Mouse (Mus musculus) brain, embryonic 14.5 days (tissue): ENCODE data around the gene Ankrd39. TPM values are rescaled to one million over a fixed set of nuclear protein-coding genes. Genes with fewer than 3 reads are reported as not detected.

Source experiments
- DNase-seq: peaks from one replicate; pipeline ENCODE4 v3.0.0-alpha.2; 2011; ENCODE audit warnings: low read depth
- CTCF ChIP-seq: fragments of 200-500 bp; IDR thresholded peaks from 2 replicates; pipeline ENCODE4 v1.5.1; 2012; ENCODE audit warnings: inconsistent platforms, mild to moderate bottlenecking, moderate library complexity, borderline replicate concordance; ENCODE audit not compliant: insufficient read depth, insufficient read length; ENCODE audit errors: extremely low read depth
- POLR2A ChIP-seq: fragments of 200-500 bp; IDR thresholded peaks from 2 replicates; pipeline ENCODE4 v1.6.1; 2012; ENCODE audit warnings: mild to moderate bottlenecking, inconsistent platforms, borderline replicate concordance; ENCODE audit not compliant: poor library complexity, insufficient read depth, insufficient read length, severe bottlenecking; ENCODE audit errors: extremely low read depth
- polyA plus RNA-seq: library from polyadenylated mRNA; depleted of rRNA; stranded (reverse); fragments of >200 nt; gene quantifications from 2 replicates; pipeline ENCODE4 v1.2.3, GENCODE M21; 2012

Ankrd39 gene
- polyA plus RNA-seq, 1 experiment, result 20.7 TPM

- DNase-seq, result no peak
- TF ChIP-seq CTCF, result no peak
These were observed 23.1 kb upstream of the Ankrd39 start for GRCm38 (mm10) chr1:36570320-36570719.

- DNase-seq, result no peak
- TF ChIP-seq POLR2A (no peak), CTCF (no peak)
These were observed 22.5 kb upstream of the Ankrd39 start for GRCm38 (mm10) chr1:36569694-36570276.

- no peak for DNase-seq
- no peak for TF ChIP-seq POLR2A
These were observed 21.5 kb upstream of the Ankrd39 start for GRCm38 (mm10) chr1:36568776-36569175.

DNA sequence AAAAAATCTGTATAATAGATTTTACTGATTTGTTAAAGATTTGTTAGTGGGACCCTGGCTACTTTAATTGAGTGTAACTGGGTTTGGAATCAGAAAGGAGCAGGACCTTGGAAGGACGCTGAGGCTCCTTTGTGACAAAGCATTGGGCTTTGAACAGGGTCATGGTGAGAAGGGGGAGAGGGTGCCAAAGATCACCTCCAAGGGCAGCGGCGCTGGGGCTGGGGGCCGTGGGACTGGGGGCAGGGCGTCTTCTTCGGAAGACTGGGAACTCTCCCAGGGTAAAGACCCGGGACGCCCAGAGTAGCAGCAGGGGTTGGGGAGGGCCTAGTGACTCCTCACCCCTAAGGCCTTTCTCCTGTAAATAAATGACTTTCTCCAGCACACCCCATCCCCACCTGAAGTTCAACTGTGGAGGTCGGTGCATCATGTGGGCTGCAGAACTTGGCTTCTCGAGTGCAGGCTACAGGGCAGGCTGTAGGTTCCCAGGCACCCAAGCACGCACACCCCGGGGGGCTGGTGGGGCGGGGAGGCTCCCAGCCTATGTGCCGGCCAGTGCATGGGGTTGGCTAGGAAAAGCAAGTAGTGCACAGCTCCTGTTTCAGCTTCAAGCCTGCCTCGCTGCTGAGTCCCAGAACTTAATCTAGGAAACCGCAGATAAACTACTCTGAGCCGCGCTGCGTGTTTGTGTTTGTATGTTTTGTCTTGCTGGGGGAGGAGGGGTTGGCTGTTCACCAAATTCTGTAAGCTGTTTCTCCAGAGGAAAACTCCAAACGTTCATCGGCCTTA, 20.8 kb upstream of the Ankrd39 start:
- no peak for TF ChIP-seq CTCF
- TF ChIP-seq POLR2A, result no peak
- DNase-seq, result no peak

DNA sequence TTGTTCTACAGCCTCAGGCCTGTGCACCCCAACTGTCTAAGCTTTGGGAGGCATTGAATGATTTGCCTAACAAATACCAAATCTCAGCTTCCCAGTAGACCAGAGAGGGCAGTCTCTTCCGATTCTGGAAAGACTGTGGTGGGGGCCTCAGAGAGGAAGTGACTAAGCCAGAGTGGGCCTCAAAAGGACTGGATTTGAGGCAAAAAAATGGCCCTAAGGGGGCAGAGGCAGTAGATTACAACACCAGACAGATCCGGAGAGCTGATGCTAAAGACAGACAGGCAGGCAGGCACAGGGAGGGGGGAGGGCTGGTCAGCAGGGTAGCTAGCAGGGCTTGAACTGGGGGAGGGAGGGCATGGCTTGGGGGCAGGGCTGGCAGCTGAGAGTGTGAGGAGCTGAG, 19.2 kb upstream of the Ankrd39 start:
- TF ChIP-seq POLR2A (no peak), CTCF (no peak)
- no peak for DNase-seq

DNA sequence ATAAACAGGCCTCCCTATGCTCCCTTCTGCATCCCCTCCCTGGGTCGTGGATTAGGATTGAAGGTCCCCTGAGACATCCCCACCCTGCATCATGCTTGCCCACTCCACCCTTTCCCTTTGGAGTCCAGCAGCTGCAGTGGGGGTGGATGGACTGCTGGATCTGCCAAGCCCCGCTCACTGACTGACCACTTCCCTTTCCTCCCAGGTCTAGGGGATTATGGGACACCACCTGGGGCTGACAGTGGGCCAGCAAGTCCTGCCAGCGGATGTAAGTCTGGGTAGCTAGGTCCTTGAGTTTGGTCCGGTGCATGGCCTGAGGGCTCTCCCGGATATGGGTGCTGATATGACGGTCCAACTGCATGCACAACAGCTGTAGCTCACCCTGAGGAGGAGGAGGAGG, 16.9 kb upstream of the Ankrd39 start:
- no peak for DNase-seq
- TF ChIP-seq POLR2A (no peak), CTCF (no peak)

DNA sequence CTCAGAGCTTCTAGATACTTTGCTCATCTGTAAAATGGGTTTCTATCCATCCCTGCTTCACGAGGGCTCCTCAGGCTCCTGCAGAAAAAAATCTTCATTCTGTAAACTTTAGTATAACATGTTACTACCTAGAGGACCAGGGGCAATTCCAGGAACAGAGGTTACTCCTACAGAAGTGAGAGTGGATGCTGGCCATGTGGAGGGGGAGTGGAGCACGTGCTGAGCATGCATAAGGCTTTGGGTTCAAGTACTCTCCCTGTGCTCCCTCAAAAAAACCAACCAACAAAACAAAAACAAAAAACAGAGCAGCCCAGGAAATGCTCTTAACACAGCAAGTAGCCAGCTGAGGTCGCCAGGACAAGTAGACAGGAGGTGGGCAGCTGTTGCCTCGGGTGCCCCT, 16.4 kb upstream of the Ankrd39 start:
- no peak for DNase-seq
- TF ChIP-seq CTCF (no peak), POLR2A (no peak)

- TF ChIP-seq CTCF (no peak), POLR2A (no peak)
- no peak for DNase-seq
These were observed 16.0 kb upstream of the Ankrd39 start for GRCm38 (mm10) chr1:36563197-36563596.

- TF ChIP-seq CTCF, result no peak
- DNase-seq, result no peak
These were observed 15.1 kb upstream of the Ankrd39 start for GRCm38 (mm10) chr1:36562388-36562787.

- TF ChIP-seq CTCF (no peak), POLR2A (no peak)
These were observed 13.7 kb upstream of the Ankrd39 start for GRCm38 (mm10) chr1:36560903-36561302.

DNA sequence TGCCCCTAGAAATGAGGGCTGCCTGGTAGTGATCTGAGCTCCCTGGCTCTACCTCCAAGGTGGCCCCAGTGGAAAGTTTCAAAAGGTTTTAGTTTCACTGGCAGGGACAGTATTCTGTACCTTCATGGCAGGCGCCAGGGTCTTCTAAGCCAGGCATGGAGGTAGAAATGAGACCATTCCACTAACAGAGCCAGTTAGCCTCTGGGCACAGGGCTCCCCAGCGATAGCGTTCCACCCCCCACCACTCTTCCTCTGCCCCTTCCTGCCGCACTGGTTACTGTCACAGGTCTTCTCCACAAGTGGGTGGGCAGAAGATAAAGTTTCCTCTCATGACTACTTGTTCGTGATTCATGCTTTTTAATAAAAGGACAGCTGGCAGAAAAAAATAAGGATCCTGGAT, 12.6 kb upstream of the Ankrd39 start:
- no peak for TF ChIP-seq CTCF
- no peak for DNase-seq

More at GRCm38 (mm10) chr1:36560903-36561302, 13.7 kb upstream of the Ankrd39 start:
- DNase-seq, result no peak

DNA sequence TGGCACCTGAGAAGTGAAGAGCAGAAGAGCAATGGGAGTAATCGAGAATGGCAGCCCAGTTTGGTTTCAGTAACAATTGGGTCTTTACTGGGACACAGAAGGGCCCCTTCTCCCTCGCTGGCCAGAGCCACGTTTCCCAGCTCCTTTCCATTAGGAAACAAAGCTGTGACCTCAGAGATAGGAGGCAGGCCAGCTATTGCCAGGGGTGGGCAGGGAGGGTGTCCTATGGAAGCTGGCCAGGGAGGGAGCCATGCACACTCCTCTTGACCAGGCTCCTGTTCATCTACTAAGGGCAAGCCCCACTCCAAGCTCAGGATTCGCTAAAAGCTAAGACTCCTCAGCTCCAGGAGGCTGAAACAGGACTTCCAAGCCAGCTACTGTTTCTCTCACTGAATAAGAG, 12.0 kb upstream of the Ankrd39 start:
- DNase-seq, result no peak
- TF ChIP-seq CTCF (no peak), POLR2A (no peak)
